Mouse (Mus musculus) embryonic facial prominence, embryonic 12.5 days (tissue): Measurements from ENCODE around the gene Gstm6. TPM values are rescaled to one million over a fixed set of nuclear protein-coding genes. Genes with fewer than 3 reads are reported as not detected.

Experiments
- polyA plus RNA-seq: library from polyadenylated mRNA; unstranded; fragments of >200 nt; fragmentation: Nextera tagmentation; extraction: Ambion mirVana; gene quantifications from 2 replicates; pipeline ENCODE4 v1.2.1, GENCODE M21; 2016

The Gstm6 gene
- polyA plus RNA-seq, 1 experiment from 2014 or later: 12.7 TPM

Other genes starting within 250 kb of the Gstm6 start
- 110 and 119 TPM in 2 replicates for gene Ahcyl1, start 247.2 kb downstream of the Gstm6 start, polyA plus RNA-seq
- gene Csf1, start 183.3 kb downstream of the Gstm6 start, polyA plus RNA-seq: 7.2 TPM in 2 replicates
- not detected in 2 replicates for gene Eps8l3, start 66.5 kb downstream of the Gstm6 start, polyA plus RNA-seq
- 241 and 255 TPM in 2 replicates for gene Gstm5, start 47.9 kb downstream of the Gstm6 start, polyA plus RNA-seq
- 36.9 and 39.5 TPM in 2 replicates for gene Gstm7, start 11.9 kb downstream of the Gstm6 start, polyA plus RNA-seq
- not detected in 2 replicates for gene Gstm3, start 25.5 kb upstream of the Gstm6 start, polyA plus RNA-seq
- gene Gstm2, start 42.7 kb upstream of the Gstm6 start, polyA plus RNA-seq: 34.3 and 34.9 TPM in 2 replicates
- 45.2 and 46.5 TPM in 2 replicates for gene Gstm1, start 74.2 kb upstream of the Gstm6 start, polyA plus RNA-seq
- gene Gstm4, start 101.1 kb upstream of the Gstm6 start, polyA plus RNA-seq: 14.4 and 16.6 TPM in 2 replicates
- 48.4 and 50.9 TPM in 2 replicates for gene Ampd2, start 142.9 kb upstream of the Gstm6 start, polyA plus RNA-seq
- gene Gnat2, start 149.0 kb upstream of the Gstm6 start, polyA plus RNA-seq: 0.47 and 0.55 TPM in 2 replicates
- 196 and 207 TPM in 2 replicates for gene Gnai3, start 202.4 kb upstream of the Gstm6 start, polyA plus RNA-seq
- 0.36 and 0.43 TPM in 2 replicates for gene Gpr61, start 211.1 kb upstream of the Gstm6 start, polyA plus RNA-seq
- 7.9 and 8.5 TPM in 2 replicates for gene Amigo1, start 242.6 kb upstream of the Gstm6 start, polyA plus RNA-seq